Mouse (Mus musculus): ENCODE measurements around the gene Slc35b1. TPM values are rescaled to one million over a fixed set of nuclear protein-coding genes. Genes with fewer than 3 reads are reported as not detected.

The Slc35b1 gene
- total RNA-seq, 2 experiments from 2014 or later: 64.7 to 71.1 TPM

DNA sequence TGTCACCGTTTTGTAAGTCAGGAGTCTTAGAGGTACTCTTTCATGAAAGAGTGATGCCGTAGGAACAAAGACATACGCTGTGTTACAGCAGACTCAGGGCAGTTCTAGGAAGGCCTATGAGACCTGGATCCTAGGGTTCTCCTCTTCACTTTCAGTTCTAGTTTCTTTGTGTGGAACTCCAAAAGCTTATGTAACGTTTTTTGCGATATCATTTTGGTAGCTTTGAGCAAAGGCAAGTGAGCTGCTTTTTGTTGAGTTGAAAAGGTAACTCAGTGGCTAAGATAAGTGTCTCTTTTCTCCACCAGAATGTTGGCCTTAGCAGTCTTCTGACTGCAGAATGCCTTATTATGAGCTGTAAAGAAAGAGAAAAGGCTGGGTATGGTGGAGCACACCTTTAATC lies 32.8 kb downstream of the Slc35b1 start:
- DNase-seq (ENCODE audit: low spot score in 2 of 2): no peak

DNA sequence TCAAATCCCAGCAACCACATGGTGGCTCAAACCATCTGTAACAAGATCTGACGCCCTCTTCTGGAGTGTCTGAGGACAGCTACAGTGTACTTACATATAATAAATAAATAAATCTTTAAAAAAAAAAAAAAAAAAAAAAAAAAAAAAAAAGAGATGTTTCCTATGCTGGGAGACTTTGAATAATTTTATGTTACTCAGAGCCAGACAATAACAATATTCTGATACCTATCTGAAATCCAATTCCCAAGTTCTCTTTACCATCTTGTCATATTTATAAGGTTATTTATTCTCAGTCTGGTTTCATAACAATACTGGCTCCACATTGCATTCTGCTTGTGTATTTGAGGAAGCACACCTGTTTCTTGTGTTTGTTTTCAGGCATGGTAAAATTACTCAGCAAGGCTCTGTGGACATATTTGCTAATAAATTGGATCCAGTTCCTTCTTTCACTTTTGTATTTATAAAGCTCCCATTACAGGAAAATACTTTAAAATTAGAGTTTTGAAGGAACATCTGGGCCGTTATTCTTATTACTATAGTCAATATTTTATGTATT lies 36.5 kb downstream of the Slc35b1 start:
- no peak for DNase-seq (ENCODE audit: low spot score in 2 of 2)

DNA sequence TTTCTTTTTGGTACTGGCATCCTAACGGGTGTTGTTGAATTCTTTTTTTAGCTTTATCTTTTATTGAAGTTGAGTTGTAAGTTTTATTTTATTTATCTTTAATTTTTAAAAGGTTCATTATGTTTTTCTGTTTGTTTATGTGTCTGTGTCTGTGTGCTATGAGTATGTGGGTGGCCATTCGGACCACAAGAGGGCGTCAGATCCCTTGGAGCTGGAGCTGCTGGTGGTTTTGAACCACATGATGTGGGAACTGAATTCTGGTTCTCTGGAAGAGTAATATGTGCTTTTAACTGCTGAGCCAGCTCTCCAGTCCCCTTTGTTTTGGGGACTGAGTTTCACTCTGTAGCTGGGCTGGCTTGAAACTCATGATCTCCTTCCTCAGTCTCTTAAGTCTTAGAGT lies 39.0 kb downstream of the Slc35b1 start:
- DNase-seq (ENCODE audit: low spot score in 2 of 2): no peak

GRCm38 (mm10) chr11:95431344-95431743 lies 46.9 kb downstream of the Slc35b1 start:
- no peak for DNase-seq (ENCODE audit: low spot score in 2 of 2)

GRCm38 (mm10) chr11:95432194-95432593 lies 47.7 kb downstream of the Slc35b1 start:
- DNase-seq (ENCODE audit: low spot score in 2 of 2): no peak

Other genes with a start within 250 kb of the Slc35b1 start
- under 1 TPM; 0.31 to 0.53 TPM for gene Dlx4, start 238.4 kb upstream of the Slc35b1 start, total RNA-seq (2021)
- under 1 TPM in 1 of 2 experiments, not detected in 1; 0.22 TPM for gene Tac4, start 123.2 kb upstream of the Slc35b1 start, total RNA-seq (2021)
- 10 to 100 TPM; 77.8 to 80.3 TPM for gene Kat7, start 74.4 kb upstream of the Slc35b1 start, total RNA-seq (2021)
- gene Fam117a, start 47.7 kb upstream of the Slc35b1 start, total RNA-seq (2021): 10 to 100 TPM; 21.9 to 27.8 TPM
- gene Spop, start 29.4 kb downstream of the Slc35b1 start, total RNA-seq (2021): 100 to 1,000 TPM; 122 to 124 TPM
- gene Nxph3, start 129.9 kb downstream of the Slc35b1 start, total RNA-seq (2021): 1 to 10 TPM; 2.2 to 3.2 TPM
- gene Ngfr, start 203.0 kb downstream of the Slc35b1 start, total RNA-seq (2021): 10 to 100 TPM; 15.3 to 20.4 TPM